22 mouse cellular contexts compared by ENCODE assay signal in the genomic region with DNA sequence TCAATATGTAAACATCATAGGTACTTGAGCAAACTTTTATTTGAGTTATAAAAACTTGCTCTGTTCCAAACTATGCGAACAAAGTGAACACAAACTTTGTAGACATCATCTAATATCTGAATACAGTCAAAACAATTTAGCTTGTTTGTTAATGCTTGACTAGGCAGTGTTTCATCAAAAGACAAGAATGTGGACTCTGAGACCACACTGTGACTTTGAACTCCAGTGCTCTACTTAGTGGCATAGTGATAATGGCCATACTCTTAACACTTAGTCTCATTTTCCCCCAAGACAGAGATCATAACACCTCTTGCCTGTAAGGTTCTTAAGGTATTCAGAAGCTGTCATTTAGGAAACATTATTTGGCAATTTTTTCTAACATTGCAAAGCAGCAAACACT. TPM values are rescaled to one million over a fixed set of nuclear protein-coding genes. Genes with fewer than 3 reads are reported as not detected.
"Had no signal": no experiment of that assay in that cellular context is flagged by ENCODE, and none has a peak within 500 bp of the region (broad histone marks: within the 10 kb centered on the region; RNA-seq: fewer than 3 reads in every experiment).

No protein-coding gene starts in this region.

- H3K27ac ChIP-seq: lung, embryonic 15.5 days; macrophage; midbrain, embryonic 13.5 days; midbrain, embryonic 15.5 days; neural tube, embryonic 12.5 days; stomach, embryonic 15.5 days; stomach, postnatal 0 days had no signal

- H3K36me3 ChIP-seq: lung, embryonic 15.5 days; midbrain, embryonic 13.5 days; midbrain, embryonic 15.5 days; neural tube, embryonic 12.5 days; stomach, embryonic 15.5 days had no signal

- DNase-seq: lung, adult 2 months; lung, postnatal 14 days; lung, postnatal 36 days; right cerebral cortex, postnatal 14 days; thymus, adult 2 months; thymus, postnatal 25 days; thymus, postnatal 4 days had no signal

- H3K4me3 ChIP-seq: lung, embryonic 15.5 days; megakaryocyte, embryonic 14.5 days; midbrain, embryonic 13.5 days; midbrain, embryonic 15.5 days; neural tube, embryonic 12.5 days; stomach, embryonic 15.5 days had no signal

- H3K27me3 ChIP-seq: lung, embryonic 15.5 days; megakaryocyte, embryonic 14.5 days; midbrain, embryonic 13.5 days; midbrain, embryonic 15.5 days; neural tube, embryonic 12.5 days; stomach, embryonic 15.5 days had no signal

- H3K4me1 ChIP-seq: lung, embryonic 15.5 days; megakaryocyte, embryonic 14.5 days; midbrain, embryonic 13.5 days; midbrain, embryonic 15.5 days; neural tube, embryonic 12.5 days; stomach, embryonic 15.5 days had no signal

- H3K9ac ChIP-seq: lung, embryonic 15.5 days; midbrain, embryonic 13.5 days; midbrain, embryonic 15.5 days; neural tube, embryonic 12.5 days; stomach, embryonic 15.5 days had no signal

- H3K4me2 ChIP-seq: lung, embryonic 15.5 days; midbrain, embryonic 11.5 days; midbrain, embryonic 13.5 days; midbrain, embryonic 15.5 days; neural tube, embryonic 12.5 days; stomach, embryonic 15.5 days had no signal

- H3K9me3 ChIP-seq: lung, embryonic 15.5 days; megakaryocyte, embryonic 14.5 days; midbrain, embryonic 13.5 days; midbrain, embryonic 15.5 days; neural tube, embryonic 12.5 days; stomach, embryonic 15.5 days had no signal

- ATAC-seq: lung, postnatal 0 days; midbrain, embryonic 13.5 days; midbrain, embryonic 15.5 days had no signal

RNA-seq across cellular contexts. Expression of gene Folh1, which starts 15.0 kb away (rescaled TPM):
- polyA plus RNA-seq: macrophage; midbrain, embryonic 11.5 days; midbrain, embryonic 13.5 days had no signal

RNA-seq across cellular contexts. Expression of gene Vmn2r77, which starts 34.1 kb away (rescaled TPM):
- polyA plus RNA-seq: lung, adult 2 months; lung, embryonic 15.5 days; lung, postnatal 0 days; macrophage; midbrain, embryonic 11.5 days; midbrain, embryonic 13.5 days; midbrain, embryonic 15.5 days; midbrain, postnatal 0 days; neural tube, embryonic 12.5 days; neural tube, embryonic 14.5 days; spleen, adult 2 months; stomach, embryonic 15.5 days; stomach, postnatal 0 days; testis, adult 2 months; thymus, adult 2 months; urinary bladder, adult 2 months had no signal
